Mouse (Mus musculus): Measurements from ENCODE around the gene Sbno2.

The Sbno2 gene

DNA sequence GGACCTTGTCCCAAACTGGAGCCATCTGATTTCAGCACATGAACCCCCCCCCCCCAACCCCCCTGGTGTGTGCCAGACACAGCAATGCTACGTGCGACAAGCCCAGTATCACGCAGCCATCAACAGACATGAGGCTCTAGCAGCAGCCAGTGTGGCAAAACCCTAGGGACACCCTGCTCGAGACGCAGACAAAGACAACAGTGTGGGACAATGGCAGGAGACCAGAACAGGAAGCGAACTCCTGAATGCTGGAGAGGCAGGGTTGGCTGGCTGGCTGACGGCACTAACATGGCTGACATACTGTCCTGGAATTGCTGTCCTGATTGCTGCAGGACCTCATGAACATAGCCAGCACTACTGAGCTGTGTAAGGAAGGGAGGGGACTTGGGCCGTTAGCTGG lies 70.2 kb downstream of the Sbno2 start:
- no peak for DNase-seq (ENCODE audit: low spot score)

DNA sequence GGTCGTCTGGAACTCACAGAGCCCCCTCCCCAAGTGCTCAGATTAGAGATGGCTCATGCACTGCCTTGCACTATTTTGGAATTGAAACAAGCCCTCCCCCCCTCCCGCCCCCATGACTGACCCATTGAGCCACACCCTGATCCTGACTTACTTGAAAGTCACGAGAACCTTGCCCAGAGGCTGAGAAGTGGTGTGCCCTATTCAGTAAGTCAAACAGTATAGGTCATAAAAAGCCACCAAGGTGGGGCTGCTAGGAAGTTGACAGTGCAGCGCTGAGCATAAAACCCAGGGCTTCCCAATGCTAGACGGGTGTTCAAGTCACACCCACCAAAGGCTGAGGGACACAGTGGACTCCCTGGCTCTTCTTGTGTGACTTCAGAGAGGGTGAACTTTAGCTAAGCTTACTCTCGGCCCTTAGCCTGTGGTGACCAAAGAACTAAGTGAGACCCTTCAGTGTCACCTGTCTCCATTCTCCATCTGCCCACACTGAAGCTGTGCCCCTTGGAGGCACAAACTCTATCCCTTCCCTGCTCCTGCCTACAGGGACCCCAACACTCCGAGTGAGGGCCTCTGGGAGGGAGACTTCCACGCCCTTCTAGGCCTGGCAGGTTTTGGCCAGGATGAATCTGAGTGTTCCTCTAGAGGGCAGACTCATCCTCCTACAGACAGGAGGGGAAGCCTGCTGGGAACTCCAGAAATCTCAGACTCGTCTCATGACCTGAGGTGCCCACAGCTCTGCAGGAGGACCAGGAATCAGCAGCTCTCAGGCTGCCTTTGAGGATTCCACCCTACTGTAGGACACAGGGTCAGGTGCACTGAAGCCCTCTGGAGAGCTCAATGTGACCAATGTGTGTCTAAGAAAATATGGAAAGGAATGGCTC lies 71.6 kb downstream of the Sbno2 start:
- peak; percentile 39 for DNase-seq (ENCODE audit: low spot score)

DNA sequence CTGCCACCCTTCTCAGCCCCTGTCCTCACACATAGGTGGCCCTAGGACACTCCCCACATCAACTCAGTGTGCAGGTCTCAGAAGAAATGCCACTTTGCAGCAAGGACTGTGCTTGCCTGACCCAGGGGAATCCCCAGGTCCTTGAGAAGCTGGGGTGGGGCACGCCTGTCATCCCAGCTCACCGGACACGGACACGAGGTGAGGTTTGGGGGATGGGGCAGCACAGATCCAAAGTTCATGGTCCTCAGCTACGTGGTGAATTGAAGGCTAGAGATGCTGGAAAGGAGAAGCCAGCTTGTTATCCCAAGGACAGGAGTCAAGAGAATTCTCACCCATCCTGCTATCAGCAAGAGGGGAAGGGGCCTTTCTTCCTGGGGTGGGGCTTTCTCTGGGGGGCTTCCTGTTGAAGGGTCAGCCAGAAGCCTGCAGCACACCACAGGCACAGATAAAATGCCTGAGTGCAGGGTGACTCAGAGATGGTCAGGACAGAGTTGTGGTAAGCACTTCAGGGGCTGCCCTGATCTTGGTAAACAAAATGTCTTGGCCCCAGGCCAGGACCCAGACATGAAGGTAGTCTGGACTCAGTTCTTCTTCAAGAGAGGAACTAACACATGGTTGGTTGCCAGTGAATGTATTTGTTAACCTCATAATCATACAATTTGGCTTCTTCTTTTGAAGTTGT lies 72.4 kb downstream of the Sbno2 start:
- peak; percentile 75 for DNase-seq (ENCODE audit: low spot score)

DNA sequence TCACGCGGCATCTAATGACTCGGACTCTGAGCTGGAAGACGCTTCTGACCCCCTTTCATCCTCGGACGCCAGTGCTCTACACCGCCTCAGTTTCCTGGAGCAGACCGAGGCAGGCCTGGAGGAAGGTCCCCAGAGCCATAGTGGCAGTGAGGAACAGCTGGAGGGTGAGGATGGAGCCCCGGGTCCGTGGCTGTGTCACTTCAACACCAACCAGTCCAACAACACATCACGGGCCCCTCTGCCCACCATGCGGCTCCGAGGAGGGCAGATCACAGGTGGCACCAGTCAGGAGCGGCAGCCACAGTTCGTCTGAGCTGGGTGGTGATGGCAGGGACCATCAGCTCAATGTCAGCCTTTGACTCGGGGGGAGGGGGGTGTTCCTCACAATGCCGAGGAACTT lies 74.6 kb downstream of the Sbno2 start:
- no peak for DNase-seq (ENCODE audit: low spot score)

DNA sequence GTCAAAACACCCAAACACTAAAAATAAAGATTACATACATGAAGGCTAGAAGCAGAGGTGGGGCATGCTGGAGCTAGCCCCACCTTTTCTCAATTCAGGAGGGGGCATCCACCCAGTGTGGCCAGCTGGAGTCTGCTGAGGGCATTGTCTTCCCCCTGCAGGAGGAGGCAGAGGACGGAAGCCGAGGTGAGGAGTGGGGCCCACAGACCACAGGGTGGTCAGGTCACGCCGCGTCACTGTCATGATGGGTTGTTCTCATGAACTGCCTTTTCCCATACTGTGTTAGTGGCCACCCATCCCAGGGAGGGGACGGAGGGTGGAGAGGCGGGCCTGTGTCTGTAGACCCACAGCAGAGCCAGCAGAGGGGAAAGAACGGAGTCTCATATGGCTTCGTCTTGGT lies 75.2 kb downstream of the Sbno2 start:
- DNase-seq (ENCODE audit: low spot score) = no peak

- DNase-seq (ENCODE audit: low spot score) = no peak
Measured at GRCm38 (mm10) chr10:80028521-80028846, 76.9 kb downstream of the Sbno2 start.

DNA sequence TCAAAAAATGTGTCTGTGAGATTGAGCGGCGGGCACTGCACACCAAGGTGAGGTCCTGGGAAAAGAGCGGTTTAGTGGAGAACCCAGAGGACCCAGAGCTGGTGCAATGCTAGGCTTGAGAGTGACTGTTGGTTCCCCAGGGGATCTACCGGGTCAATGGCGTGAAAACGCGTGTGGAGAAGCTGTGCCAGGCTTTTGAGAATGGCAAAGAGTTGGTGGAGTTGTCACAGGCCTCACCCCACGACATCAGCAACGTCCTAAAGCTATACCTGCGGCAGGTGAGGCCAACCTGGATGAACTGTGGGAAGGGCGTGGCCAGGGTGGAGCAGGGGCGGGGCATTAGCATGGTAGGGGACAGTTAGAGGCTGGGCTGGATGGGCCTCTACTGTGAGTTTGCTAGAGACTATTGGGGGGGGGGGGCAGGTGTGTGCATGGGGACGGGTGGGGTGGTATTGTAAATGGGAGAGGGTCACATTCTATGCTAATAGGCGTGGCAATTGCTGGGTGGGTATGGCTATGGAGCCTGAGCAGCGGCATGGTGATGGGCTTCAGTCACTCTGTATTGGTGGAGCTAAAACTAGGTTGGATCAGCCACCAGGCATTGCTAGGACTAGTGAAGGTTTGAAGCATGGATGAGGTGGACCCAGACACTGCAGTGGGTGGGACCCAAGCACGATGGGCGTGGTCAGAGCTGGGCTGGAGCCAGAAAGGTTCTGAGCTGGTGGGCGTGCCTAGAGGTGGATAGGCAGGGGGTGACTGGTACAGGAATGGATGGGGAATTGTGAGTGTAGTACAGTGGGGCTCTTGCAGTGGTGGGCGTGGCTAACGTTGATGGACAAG lies 77.5 kb downstream of the Sbno2 start:
- no peak for DNase-seq (ENCODE audit: low spot score)

DNA sequence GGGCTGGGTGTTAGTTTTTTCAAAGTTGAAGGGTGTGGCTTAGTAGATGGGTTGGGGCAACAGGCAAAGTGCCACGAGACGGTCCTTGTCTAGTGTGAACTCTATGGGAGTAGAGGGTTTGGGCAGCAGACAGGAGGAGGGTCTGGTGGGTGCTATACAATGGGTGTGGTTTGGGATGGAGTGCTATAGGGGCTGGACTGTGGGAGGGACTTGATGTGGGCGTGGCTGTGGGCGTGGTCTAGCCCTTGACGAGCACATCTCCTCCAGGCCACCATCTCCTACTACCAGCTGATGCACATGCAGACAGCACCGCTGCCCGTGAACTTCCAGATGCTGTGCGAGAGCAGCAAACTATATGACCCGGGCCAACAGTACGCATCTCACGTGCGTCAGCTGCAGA lies 79.5 kb downstream of the Sbno2 start:
- no peak for DNase-seq (ENCODE audit: low spot score)

DNA sequence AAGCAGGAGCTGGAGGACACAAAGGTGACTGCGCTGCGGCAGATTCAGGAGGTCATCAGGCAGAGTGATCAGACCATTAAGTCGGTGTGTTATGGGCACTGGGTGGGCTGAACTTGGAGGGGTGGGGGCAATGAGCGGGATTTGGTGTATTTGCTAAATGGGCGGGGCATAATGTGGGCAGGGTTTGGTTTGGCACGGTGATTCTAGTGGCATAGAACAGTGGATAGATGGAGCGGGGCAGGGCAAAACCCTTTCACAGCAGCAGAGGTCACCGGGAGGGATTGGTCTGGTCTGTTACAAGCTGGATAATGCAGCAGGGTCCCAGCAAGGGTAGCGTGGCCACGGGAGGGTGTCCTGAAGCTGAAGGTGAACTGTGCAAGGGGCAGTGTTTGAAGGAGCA lies 79.9 kb downstream of the Sbno2 start:
- DNase-seq (ENCODE audit: low spot score) = no peak

GRCm38 (mm10) chr10:80025044-80025347 lies 80.4 kb downstream of the Sbno2 start:
- no peak for DNase-seq (ENCODE audit: low spot score)

DNA sequence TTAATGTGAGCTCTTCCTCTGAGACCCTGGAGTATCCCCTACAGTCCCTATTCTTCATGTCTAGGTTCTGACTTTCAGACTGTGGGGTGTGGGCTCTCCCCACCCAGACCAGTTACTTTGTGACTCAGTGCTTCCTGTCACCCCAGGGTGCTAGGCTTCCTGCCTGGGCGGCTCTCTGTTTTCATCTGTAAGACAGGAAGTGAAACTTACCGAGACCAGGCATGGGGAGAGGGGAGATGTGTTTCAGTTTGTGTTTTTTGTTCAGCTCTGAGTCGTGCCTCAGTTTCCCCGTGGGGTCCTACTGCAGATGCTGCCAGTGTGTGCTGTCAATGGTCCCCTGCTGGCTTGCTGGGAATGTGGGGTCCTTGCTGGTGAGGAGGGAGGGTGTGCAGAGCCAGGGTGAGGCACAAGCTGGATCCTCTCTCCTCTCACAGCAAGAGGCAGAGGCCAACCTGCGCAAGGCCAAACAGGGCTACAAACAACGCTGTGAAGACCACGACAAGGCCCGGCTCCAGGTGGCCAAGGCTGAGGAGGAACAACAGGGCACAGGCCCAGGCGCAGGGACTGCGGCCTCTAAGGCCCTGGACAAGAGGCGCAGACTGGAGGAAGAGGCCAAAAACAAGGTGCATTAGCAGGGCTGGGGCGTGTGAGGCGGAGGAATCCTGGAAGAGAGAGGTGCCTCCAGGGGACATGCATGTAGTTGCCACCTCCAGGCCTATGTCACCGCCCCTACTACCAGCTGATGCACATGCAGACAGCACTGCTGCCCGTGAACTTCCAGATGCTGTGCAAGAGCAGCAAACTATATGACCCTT lies 80.9 kb downstream of the Sbno2 start:
- DNase-seq (ENCODE audit: low spot score) = no peak

DNA sequence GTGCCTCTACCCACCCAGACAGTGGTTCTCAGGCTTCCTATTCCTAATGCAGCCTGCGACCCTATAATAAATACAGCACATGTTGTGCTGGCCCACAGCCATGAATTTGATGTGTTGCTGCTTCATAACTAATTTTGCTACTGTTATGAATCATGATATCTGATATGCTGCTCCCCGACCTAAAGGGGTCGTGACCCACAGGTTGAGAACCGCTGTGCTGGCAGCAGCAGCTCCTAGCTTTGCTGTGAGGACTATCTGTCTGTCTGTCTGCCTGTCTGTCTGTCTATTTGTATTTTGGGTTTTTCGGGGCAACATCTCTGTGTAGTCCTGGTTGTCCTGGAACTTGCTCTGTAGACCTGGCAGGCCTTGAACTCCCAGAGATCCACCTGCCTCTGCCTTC lies 81.6 kb downstream of the Sbno2 start:
- DNase-seq (ENCODE audit: low spot score) = no peak

GRCm38 (mm10) chr10:80022806-80023205 lies 82.6 kb downstream of the Sbno2 start:
- no peak for DNase-seq (ENCODE audit: low spot score)

- DNase-seq (ENCODE audit: low spot score) = no peak
Measured at GRCm38 (mm10) chr10:80022164-80022563, 83.2 kb downstream of the Sbno2 start.

- DNase-seq (ENCODE audit: low spot score) = no peak
Measured at GRCm38 (mm10) chr10:80021320-80021641, 84.1 kb downstream of the Sbno2 start.

DNA sequence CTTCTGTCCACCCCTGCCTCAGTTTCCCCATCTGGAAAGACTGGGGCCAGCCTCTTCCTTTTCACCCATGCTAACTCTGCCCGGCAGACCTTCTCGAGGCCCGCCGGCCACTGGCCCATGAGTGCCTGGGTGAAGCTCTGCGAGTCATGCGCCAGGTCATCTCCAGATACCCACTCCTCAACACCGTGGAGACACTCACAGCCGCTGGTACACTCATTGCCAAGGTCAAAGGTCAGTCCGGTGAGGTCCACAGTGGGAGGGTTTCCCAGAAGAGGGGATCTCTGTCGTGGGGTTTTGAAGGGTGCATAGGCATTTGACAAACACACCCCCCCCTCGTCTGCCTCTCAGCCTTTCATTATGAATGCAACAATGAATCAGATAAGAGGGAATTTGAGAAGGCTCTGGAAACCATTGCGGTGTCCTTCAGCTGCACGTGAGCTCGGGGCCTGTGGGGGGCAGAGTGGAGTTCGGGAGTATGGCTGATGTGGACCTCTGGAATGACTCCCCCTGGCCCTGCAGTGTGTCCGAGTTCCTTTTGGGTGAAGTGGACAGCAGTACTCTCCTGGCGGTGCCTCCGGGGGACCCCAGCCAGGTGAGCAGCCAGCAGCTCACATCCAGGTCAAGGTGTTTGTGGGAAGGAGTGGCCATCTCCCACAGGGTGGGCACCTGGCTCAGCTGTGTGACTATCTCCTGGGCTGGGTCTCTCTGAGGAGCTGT lies 84.6 kb downstream of the Sbno2 start:
- no peak for DNase-seq (ENCODE audit: low spot score)

GRCm38 (mm10) chr10:80020191-80020590 lies 85.2 kb downstream of the Sbno2 start:
- DNase-seq (ENCODE audit: low spot score) = no peak

GRCm38 (mm10) chr10:80019471-80020131 lies 85.8 kb downstream of the Sbno2 start:
- DNase-seq (ENCODE audit: low spot score) = no peak

DNA sequence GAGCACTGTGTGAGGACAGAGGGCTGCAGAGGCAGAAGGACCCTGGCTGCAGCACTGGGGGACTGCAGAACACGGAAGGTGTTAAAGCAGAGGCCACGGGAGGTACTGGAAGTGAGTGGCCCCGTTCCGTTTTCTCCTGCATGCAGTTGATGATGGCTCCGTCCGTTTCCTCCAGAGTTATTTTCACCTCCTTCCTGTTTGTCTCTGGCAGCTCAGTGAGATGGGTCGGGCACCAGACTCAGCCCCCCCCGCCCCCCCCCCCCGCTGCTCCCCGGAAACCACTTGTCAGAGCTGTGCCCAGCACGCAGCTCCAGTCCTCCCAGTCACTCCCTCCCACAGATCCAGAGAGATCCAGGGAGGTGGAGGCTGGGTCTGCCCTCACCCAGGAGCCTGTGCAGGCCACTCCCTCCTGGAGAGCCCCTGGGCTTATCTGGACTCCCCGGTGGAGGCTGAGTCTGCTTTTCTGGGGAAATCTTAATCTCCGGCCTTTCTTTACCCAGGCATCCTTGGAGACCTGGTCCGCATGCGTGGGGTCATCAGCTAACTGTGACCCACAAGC lies 86.6 kb downstream of the Sbno2 start:
- DNase-seq (ENCODE audit: low spot score) = no peak

GRCm38 (mm10) chr10:80017771-80018170 lies 87.6 kb downstream of the Sbno2 start:
- DNase-seq (ENCODE audit: low spot score) = no peak

- DNase-seq (ENCODE audit: low spot score) = no peak
Measured at GRCm38 (mm10) chr10:80017361-80017760, 88.0 kb downstream of the Sbno2 start.

All from urinary bladder, postnatal 25 days (tissue).